Mouse (Mus musculus): ENCODE measurements around the gene Fbxo5. TPM values are rescaled to one million over a fixed set of nuclear protein-coding genes. Genes with fewer than 3 reads are reported as not detected.

The Fbxo5 gene
- polyA plus RNA-seq (2012; ENCODE audit: insufficient read depth, insufficient read length, low replicate concordance, missing spikeins) = not detected in 2 replicates

DNA sequence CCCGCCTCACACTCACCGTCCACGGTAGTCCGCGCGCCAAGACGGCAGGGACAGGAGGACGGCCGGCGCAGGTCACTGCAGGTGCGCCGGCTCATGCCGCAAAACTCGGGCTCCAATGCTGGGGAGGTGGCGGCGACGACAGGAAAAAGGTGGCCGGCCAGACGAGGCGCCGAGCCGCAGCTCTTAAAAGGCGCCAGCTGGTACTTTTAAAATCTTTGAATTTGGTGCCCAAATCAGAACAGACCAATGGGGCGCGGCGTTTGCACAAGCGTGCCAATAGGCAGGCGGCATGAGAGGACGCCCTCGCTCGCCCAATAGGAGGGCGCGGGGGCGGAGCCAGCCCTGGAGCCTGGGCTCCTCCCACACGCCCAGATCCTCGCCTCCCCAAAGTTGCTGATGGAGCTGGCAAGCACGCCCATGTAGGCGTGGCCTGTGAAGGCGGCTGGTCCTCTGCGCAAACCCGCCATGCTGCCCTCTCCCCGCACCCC, at the start of gene Fbxo5:
Gene Fbxo5 (minus strand): TSS at position 358 of the 488 bp plus-strand sequence.
- Histone ChIP-seq H3K27ac (ENCODE audit: insufficient read depth, low read depth, low read length) (peak within 1 kb of the TSS; percentile 88), H3K4me1 (ENCODE audit: control insufficient read depth, insufficient read depth, low read length) (peaks cover 11% of the 10 kb centered on the region), H3K4me3 (ENCODE audit: insufficient read depth, low read depth, low read length) (peak within 1 kb of the TSS; percentile 99)
- WGBS = under 1% methylated on average over 42 of the region's 42 CpGs
- no peak for TF ChIP-seq CTCF (IDR thresholded peaks at IDR 0.05; ENCODE audit: insufficient read depth, low read depth, low read length)
- TF ChIP-seq POLR2A (IDR thresholded peaks at IDR 0.05; ENCODE audit: insufficient read depth, low read depth, low read length) = no peak

- TF ChIP-seq POLR2A (IDR thresholded peaks at IDR 0.05; ENCODE audit: insufficient read depth, low read depth, low read length) = no peak
- TF ChIP-seq CTCF (IDR thresholded peaks at IDR 0.05; ENCODE audit: insufficient read depth, low read depth, low read length) = no peak
- no peaks in the 10 kb centered on the region for H3K4me1 ChIP-seq (ENCODE audit: control insufficient read depth, insufficient read depth, low read length)
- H3K27ac ChIP-seq (ENCODE audit: insufficient read depth, low read depth, low read length) = peak overlapping the region; percentile 19; the same call in 1 of the 2 replicates
- no peak overlapping the region for H3K4me3 ChIP-seq (ENCODE audit: insufficient read depth, low read depth, low read length)
- WGBS = 26% methylated on average over 8 of the region's 8 CpGs
Observed at GRCm38 (mm10) chr10:5853290-5853868, 48.0 kb upstream of the Fbxo5 start.

GRCm38 (mm10) chr10:5846939-5847338, 41.5 kb upstream of the Fbxo5 start:
- no peak overlapping the region for H3K4me3 ChIP-seq (ENCODE audit: insufficient read depth, low read depth, low read length)
- H3K27ac ChIP-seq (ENCODE audit: insufficient read depth, low read depth, low read length) = no peak overlapping the region
- WGBS = 9% methylated on average over 2 of the region's 2 CpGs
- TF ChIP-seq CTCF (IDR thresholded peaks at IDR 0.05; ENCODE audit: insufficient read depth, low read depth, low read length) (no peak), POLR2A (IDR thresholded peaks at IDR 0.05; ENCODE audit: insufficient read depth, low read depth, low read length) (no peak)
- no peaks in the 10 kb centered on the region for H3K4me1 ChIP-seq (ENCODE audit: control insufficient read depth, insufficient read depth, low read length)

DNA sequence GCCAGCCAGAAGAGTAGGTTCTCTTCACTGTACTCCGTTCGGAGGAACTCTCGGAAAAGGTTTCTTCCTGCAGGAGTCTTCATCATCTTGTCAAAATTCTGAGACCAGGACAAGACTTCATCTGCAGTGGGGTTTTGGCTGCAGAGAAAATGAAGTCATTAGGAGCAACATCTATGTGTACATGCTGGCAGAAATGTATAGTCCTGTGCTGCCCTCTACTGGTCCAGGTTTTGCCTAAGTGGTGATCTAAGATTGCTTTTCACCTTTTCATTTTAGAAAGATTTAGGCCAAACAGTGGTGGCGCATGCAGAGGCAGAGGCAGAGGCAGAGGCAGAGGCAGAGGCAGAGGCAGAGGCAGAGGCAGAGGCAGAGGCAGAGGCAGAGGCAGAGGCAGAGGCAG, 36.0 kb upstream of the Fbxo5 start:
- H3K27ac ChIP-seq (ENCODE audit: insufficient read depth, low read depth, low read length) = no peak overlapping the region
- no peak overlapping the region for H3K4me3 ChIP-seq (ENCODE audit: insufficient read depth, low read depth, low read length)
- 83% methylated on average over 4 of the region's 4 CpGs for whole genome bisulfite sequencing
- TF ChIP-seq CTCF (IDR thresholded peaks at IDR 0.05; ENCODE audit: insufficient read depth, low read depth, low read length) (no peak), POLR2A (IDR thresholded peaks at IDR 0.05; ENCODE audit: insufficient read depth, low read depth, low read length) (no peak)
- H3K4me1 ChIP-seq (ENCODE audit: control insufficient read depth, insufficient read depth, low read length) = no peaks in the 10 kb centered on the region

GRCm38 (mm10) chr10:5826336-5827025, 21.1 kb upstream of the Fbxo5 start:
- no peak for TF ChIP-seq CTCF (IDR thresholded peaks at IDR 0.05; ENCODE audit: insufficient read depth, low read depth, low read length)
- TF ChIP-seq POLR2A (IDR thresholded peaks at IDR 0.05; ENCODE audit: insufficient read depth, low read depth, low read length) = no peak
- Histone ChIP-seq H3K4me1 (ENCODE audit: control insufficient read depth, insufficient read depth, low read length) (peaks cover 5% of the 10 kb centered on the region), H3K4me3 (ENCODE audit: insufficient read depth, low read depth, low read length) (no peak overlapping the region), H3K27ac (ENCODE audit: insufficient read depth, low read depth, low read length) (no peak overlapping the region)
- 82% methylated on average over 6 of the region's 6 CpGs for WGBS

- Histone ChIP-seq H3K27ac (ENCODE audit: insufficient read depth, low read depth, low read length) (0 out of 2 replicates have a peak overlapping the region, but pooled peaks have one; percentile 78), H3K4me3 (ENCODE audit: insufficient read depth, low read depth, low read length) (peak overlapping the region; percentile 67; the same call in 1 of the 2 replicates), H3K4me1 (ENCODE audit: control insufficient read depth, insufficient read depth, low read length) (peaks cover 5% of the 10 kb centered on the region)
- under 1% methylated on average over 3 of the region's 3 CpGs for WGBS
- TF ChIP-seq POLR2A (IDR thresholded peaks at IDR 0.05; ENCODE audit: insufficient read depth, low read depth, low read length) (no peak), CTCF (IDR thresholded peaks at IDR 0.05; ENCODE audit: insufficient read depth, low read depth, low read length) (no peak)
Observed at GRCm38 (mm10) chr10:5824779-5825178, 19.4 kb upstream of the Fbxo5 start.

- peak within 1 kb of the TSS; percentile 67 for H3K4me3 ChIP-seq (ENCODE audit: insufficient read depth, low read depth, low read length)
- WGBS = under 1% methylated on average over 47 of the region's 47 CpGs
- TF ChIP-seq CTCF (IDR thresholded peaks at IDR 0.05; ENCODE audit: insufficient read depth, low read depth, low read length) (peak; percentile 42; the same call in 1 of the 2 replicates), POLR2A (IDR thresholded peaks at IDR 0.05; ENCODE audit: insufficient read depth, low read depth, low read length) (peak; percentile 54)
- H3K4me1 ChIP-seq (ENCODE audit: control insufficient read depth, insufficient read depth, low read length) = peaks cover 5% of the 10 kb centered on the region
- peak within 1 kb of the TSS; percentile 78 for H3K27ac ChIP-seq (ENCODE audit: insufficient read depth, low read depth, low read length)
Observed at GRCm38 (mm10) chr10:5823740-5824491, 18.5 kb upstream of the Fbxo5 start, which contains the start of gene Mtrf1l. Mtrf1l (minus strand) TSS chr10:5823910.

- Histone ChIP-seq H3K4me3 (ENCODE audit: insufficient read depth, low read depth, low read length) (peak overlapping the region; percentile 67), H3K27ac (ENCODE audit: insufficient read depth, low read depth, low read length) (no peak overlapping the region), H3K4me1 (ENCODE audit: control insufficient read depth, insufficient read depth, low read length) (peaks cover 5% of the 10 kb centered on the region)
- under 1% methylated on average over 37 of the region's 37 CpGs for WGBS
- TF ChIP-seq POLR2A (IDR thresholded peaks at IDR 0.05; ENCODE audit: insufficient read depth, low read depth, low read length) (no peak), CTCF (IDR thresholded peaks at IDR 0.05; ENCODE audit: insufficient read depth, low read depth, low read length) (no peak)
Observed at GRCm38 (mm10) chr10:5823291-5823739, 17.9 kb upstream of the Fbxo5 start.

Measured in olfactory bulb, adult 2 months (tissue).